Mouse (Mus musculus) C2C12 (cell line): ENCODE measurements around the gene Nip7.
"Not testable (repeated sequence)": the region's sequence is repeated elsewhere in the genome, so short reads cannot be mapped to it uniquely, and the experiment has no call there.

Experiments
- CEBPB ChIP-seq: IDR thresholded peaks from one replicate; pipeline ENCODE4 v1.6.1; 2011; ENCODE audit warnings: low read depth, mild to moderate bottlenecking, control low read depth, moderate library complexity
- CTCF ChIP-seq: IDR thresholded peaks from one replicate; pipeline ENCODE4 v1.5.1; 2011; ENCODE audit not compliant: control insufficient read depth, insufficient read depth, insufficient read length
- MAX ChIP-seq: IDR thresholded peaks from one replicate; pipeline ENCODE4 v1.6.1; 2011; ENCODE audit warnings: mild to moderate bottlenecking, control low read depth
- MYOD1 ChIP-seq: IDR thresholded peaks from one replicate; pipeline ENCODE4 v1.6.1; 2011; ENCODE audit warnings: low read depth; ENCODE audit not compliant: control insufficient read depth, insufficient read length
- MYOG ChIP-seq: IDR thresholded peaks from one replicate; pipeline ENCODE4 v1.6.1; 2011; ENCODE audit not compliant: control insufficient read depth, insufficient read length; ENCODE audit errors: extremely low read depth
- USF1 ChIP-seq: IDR thresholded peaks from one replicate; pipeline ENCODE4 v1.6.1; 2011; ENCODE audit warnings: low read depth, mild to moderate bottlenecking, control low read depth, moderate library complexity

DNA sequence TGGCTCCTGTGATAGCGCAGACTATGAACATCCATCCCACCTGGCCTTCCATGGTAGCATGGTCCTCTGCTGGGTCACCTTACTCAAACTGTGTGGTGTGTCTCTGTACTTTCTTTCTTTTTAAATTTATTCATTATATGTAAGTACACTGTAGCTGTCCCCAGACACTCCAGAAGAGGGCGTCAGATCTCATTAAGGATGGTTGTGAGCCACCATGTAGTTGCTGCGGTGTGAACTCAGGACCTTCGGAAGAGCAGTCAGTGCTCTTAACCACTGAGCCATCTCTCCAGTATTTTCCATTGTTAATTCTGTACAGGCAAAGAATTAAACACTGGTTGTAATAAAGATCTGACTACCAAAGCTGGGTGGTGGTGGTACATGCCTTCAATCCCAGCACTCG is 51.4 kb downstream of the Nip7 start:
- TF ChIP-seq MAX, USF1, CTCF, CEBPB, MYOG, MYOD1: not testable (repeated sequence)
